Comparison of ENCODE assay signal across 23 mouse cellular contexts in genomic region chr4:138324451-138324850, GRCm38 (mm10). TPM values are rescaled to one million over a fixed set of nuclear protein-coding genes. Genes with fewer than 3 reads are reported as not detected.
DNase-seq lines count a peak whose midpoint lies in the region; ATAC-seq and TF ChIP-seq lines count a peak whose summit lies in the region.
"Had no signal": no experiment of that assay in that cellular context is flagged by ENCODE, and none has a peak within 500 bp of the region (broad histone marks: within the 10 kb centered on the region; RNA-seq: fewer than 3 reads in every experiment).

No protein-coding gene starts in this region.

- TF ChIP-seq POLR2A in lung, adult 2 months (IDR thresholded peaks at IDR 0.05; ENCODE audit: borderline replicate concordance, extremely low read depth, low read depth, low read length): no peak

- H3K27ac ChIP-seq in gastrocnemius, adult 2 months: peak overlapping the region; percentile 99
- H3K27ac ChIP-seq in heart, embryonic 14.5 days (replicated peaks in 1 of 2; ENCODE audit: control insufficient read depth in 1 of 2, insufficient read depth in 1 of 2, low read depth in 2 of 2, low read length in 2 of 2): peak overlapping the region; percentile 94 to 96
- peak overlapping the region; percentile 36; the same call in 1 of the 2 replicates for H3K27ac ChIP-seq in lung, embryonic 16.5 days (ENCODE audit: low read length)
- H3K27ac ChIP-seq in stomach, embryonic 15.5 days: peak overlapping the region; percentile 79; the same call in 1 of the 2 replicates
- H3K27ac ChIP-seq: embryonic facial prominence, embryonic 10.5 days; hindbrain, embryonic 12.5 days; limb, embryonic 10.5 days; neural tube, embryonic 12.5 days had no signal

- H3K36me3 ChIP-seq in heart, embryonic 14.5 days (ENCODE audit: control insufficient read depth, insufficient read depth, low read length): peaks cover 10% of the 10 kb centered on the region
- H3K36me3 ChIP-seq in lung, embryonic 16.5 days (ENCODE audit: control insufficient read depth, insufficient read depth, low read length): no peaks in the 10 kb centered on the region
- H3K36me3 ChIP-seq in stomach, embryonic 15.5 days: no peaks in the 10 kb centered on the region
- H3K36me3 ChIP-seq: hindbrain, embryonic 12.5 days had no signal

- no peaks in the 10 kb centered on the region for H3K9me3 ChIP-seq in heart, embryonic 14.5 days (ENCODE audit: control insufficient read depth, low read length)
- no peaks in the 10 kb centered on the region for H3K9me3 ChIP-seq in lung, embryonic 16.5 days (ENCODE audit: control insufficient read depth, low read length)
- H3K9me3 ChIP-seq in stomach, embryonic 15.5 days: no peaks in the 10 kb centered on the region
- H3K9me3 ChIP-seq: embryonic facial prominence, embryonic 10.5 days; hindbrain, embryonic 12.5 days; limb, embryonic 10.5 days; liver, embryonic 13.5 days; neural tube, embryonic 12.5 days had no signal

- TF ChIP-seq CTCF in gastrocnemius, adult 2 months (IDR thresholded peaks at IDR 0.05): no peak
- no peak for TF ChIP-seq CTCF in lung, adult 2 months (IDR thresholded peaks at IDR 0.05; ENCODE audit: insufficient read depth, low read length)

- no peak for DNase-seq in gastrocnemius, adult 2 months
- DNase-seq in gastrocnemius, postnatal 4 days (ENCODE audit: low spot score in 2 of 2): no peak
- no peak for DNase-seq in heart, postnatal 36 days
- no peak for DNase-seq in lung, adult 2 months
- DNase-seq: adrenal gland, postnatal 10 days; cerebellum, adult 9-10 months; gastrocnemius, postnatal 14 days; kidney, postnatal 25 days; liver, embryonic 13.5 days; right cerebral cortex, postnatal 4 days; thymus, postnatal 25 days had no signal

- no peaks in the 10 kb centered on the region for H3K27me3 ChIP-seq in heart, embryonic 14.5 days (ENCODE audit: control insufficient read depth, insufficient read depth, low read length)
- H3K27me3 ChIP-seq in lung, embryonic 16.5 days (ENCODE audit: control insufficient read depth, insufficient read depth, low read depth, low read length): no peaks in the 10 kb centered on the region
- no peaks in the 10 kb centered on the region for H3K27me3 ChIP-seq in stomach, embryonic 15.5 days (replicated peaks)
- H3K27me3 ChIP-seq: liver, embryonic 13.5 days; neural tube, embryonic 12.5 days; Patski had no signal

- peaks cover 16 to 46% of the 10 kb centered on the region in 2 experiments for H3K4me1 ChIP-seq in heart, embryonic 14.5 days (ENCODE audit: control insufficient read depth in 2 of 2, insufficient read depth in 2 of 2, low read length in 2 of 2)
- peaks cover 8% of the 10 kb centered on the region for H3K4me1 ChIP-seq in lung, embryonic 16.5 days (replicated peaks; ENCODE audit: control insufficient read depth, insufficient read depth, low read length)
- H3K4me1 ChIP-seq in lung, adult 2 months (ENCODE audit: control insufficient read depth, insufficient read depth, low read length): peaks cover 10% of the 10 kb centered on the region
- H3K4me1 ChIP-seq in stomach, embryonic 15.5 days: peaks cover 20% of the 10 kb centered on the region

- no peak for ATAC-seq in heart, embryonic 14.5 days (ENCODE audit: insufficient number of reproducible peaks, insufficient read depth, low FRiP score, low read depth)
- no peak for ATAC-seq in lung, embryonic 16.5 days (ENCODE audit: low read depth)
- no peak for ATAC-seq in stomach, embryonic 15.5 days (ENCODE audit: insufficient read depth, low FRiP score, low read depth)
- ATAC-seq: CD4-positive, CD25-positive, alpha-beta regulatory T cell, adult 4 months; inflammation-experienced regulatory T-cells, adult 6 months; Patski had no signal

- peak overlapping the region; percentile 59; the same call in 1 of the 2 replicates for H3K9ac ChIP-seq in heart, embryonic 14.5 days (ENCODE audit: low read length)
- no peak overlapping the region for H3K9ac ChIP-seq in lung, embryonic 16.5 days (ENCODE audit: low read length)
- no peak overlapping the region for H3K9ac ChIP-seq in stomach, embryonic 15.5 days
- H3K9ac ChIP-seq: hindbrain, embryonic 12.5 days; liver, embryonic 13.5 days; neural tube, embryonic 12.5 days had no signal

- intact Hi-C loops in gastrocnemius, adult 2 months (cut with DNase I): no loop called here
- intact Hi-C loops in heart, postnatal 36 days (cut with DNase I): no loop called here

- peak overlapping the region; percentile 44 for H3K4me2 ChIP-seq in heart, embryonic 14.5 days (ENCODE audit: low read length)
- no peak overlapping the region for H3K4me2 ChIP-seq in lung, embryonic 16.5 days (ENCODE audit: low read depth, low read length)
- H3K4me2 ChIP-seq in stomach, embryonic 15.5 days: no peak overlapping the region

- 84% methylated on average over 3 of the region's 3 CpGs for WGBS in heart, embryonic 14.5 days
- 78% methylated on average over 3 of the region's 3 CpGs for WGBS in lung, embryonic 16.5 days
- WGBS in lung, adult 2 months: 81% methylated on average over 3 of the region's 3 CpGs
- WGBS in stomach, embryonic 15.5 days: 89% methylated on average over 3 of the region's 3 CpGs

- H3K4me3 ChIP-seq in gastrocnemius, adult 2 months: peak overlapping the region; percentile 97; the same call in 1 of the 2 replicates
- no peak overlapping the region for H3K4me3 ChIP-seq in heart, embryonic 14.5 days (ENCODE audit: control insufficient read depth in 1 of 2, insufficient read depth in 1 of 2, low read depth in 1 of 2, low read length in 2 of 2)
- no peak overlapping the region for H3K4me3 ChIP-seq in lung, embryonic 16.5 days (ENCODE audit: low read length)
- no peak overlapping the region for H3K4me3 ChIP-seq in lung, adult 2 months (replicated peaks; ENCODE audit: extremely low read depth, low read depth, low read length)
- H3K4me3 ChIP-seq in stomach, embryonic 15.5 days (replicated peaks): no peak overlapping the region
- H3K4me3 ChIP-seq: hindbrain, embryonic 12.5 days; neural tube, embryonic 12.5 days had no signal

RNA-seq across cellular contexts. Expression of gene Pink1, which starts 1.7 kb away (rescaled TPM):
- 100 to 1,000 TPM; 652 to 780 TPM for total RNA-seq in gastrocnemius, adult 2 months (2021)
- total RNA-seq in gastrocnemius, postnatal 4 days (2021): 100 to 1,000 TPM; 170 to 188 TPM
- polyA plus RNA-seq in heart, embryonic 14.5 days (2014; fragmentation: Nextera tagmentation; extraction: Ambion mirVana): 43.2 and 50.9 TPM in 2 replicates
- total RNA-seq in heart, postnatal 36 days (2021): 100 to 1,000 TPM; 629 to 755 TPM
- polyA plus RNA-seq in lung, embryonic 16.5 days (2015; fragmentation: Nextera tagmentation; extraction: Ambion mirVana): 44.1 and 49.4 TPM in 2 replicates
- 178 and 182 TPM in 2 replicates for polyA plus RNA-seq in lung, adult 2 months (2012; rRNA removed)
- 41.4 and 43.8 TPM in 2 replicates for polyA plus RNA-seq in stomach, embryonic 15.5 days (2015; fragmentation: Nextera tagmentation; extraction: Ambion mirVana)

RNA-seq across cellular contexts. Expression of gene Ddost, which starts 19.9 kb away (rescaled TPM):
- total RNA-seq in gastrocnemius, adult 2 months (2021): 10 to 100 TPM; 29.1 to 34.3 TPM
- 100 to 1,000 TPM; 106 to 115 TPM for total RNA-seq in gastrocnemius, postnatal 4 days (2021)
- 267 and 277 TPM in 2 replicates for polyA plus RNA-seq in heart, embryonic 14.5 days (2014; fragmentation: Nextera tagmentation; extraction: Ambion mirVana)
- total RNA-seq in heart, postnatal 36 days (2021): 10 to 100 TPM; 63.7 to 64.2 TPM
- 402 TPM in 2 replicates for polyA plus RNA-seq in lung, embryonic 16.5 days (2015; fragmentation: Nextera tagmentation; extraction: Ambion mirVana)
- 194 and 198 TPM in 2 replicates for polyA plus RNA-seq in lung, adult 2 months (2012; rRNA removed)
- 396 and 428 TPM in 2 replicates for polyA plus RNA-seq in stomach, embryonic 15.5 days (2015; fragmentation: Nextera tagmentation; extraction: Ambion mirVana)

RNA-seq across cellular contexts. Expression of gene Cda, which starts 43.3 kb away (rescaled TPM):
- total RNA-seq in gastrocnemius, adult 2 months (2021): 1 to 10 TPM in 1 of 2 experiments, under 1 TPM in 1; 0.56 to 1.2 TPM
- 1 to 10 TPM; 2.1 to 2.4 TPM for total RNA-seq in gastrocnemius, postnatal 4 days (2021)
- 11.5 and 14.1 TPM in 2 replicates for polyA plus RNA-seq in heart, embryonic 14.5 days (2014; fragmentation: Nextera tagmentation; extraction: Ambion mirVana)
- 1 to 10 TPM in 1 of 2 experiments, under 1 TPM in 1; 0.65 to 2.1 TPM for total RNA-seq in heart, postnatal 36 days (2021)
- polyA plus RNA-seq in lung, embryonic 16.5 days (2015; fragmentation: Nextera tagmentation; extraction: Ambion mirVana): 19.8 and 22.8 TPM in 2 replicates
- polyA plus RNA-seq in lung, adult 2 months (2012; rRNA removed): 2.6 and 2.9 TPM in 2 replicates
- polyA plus RNA-seq in stomach, embryonic 15.5 days (2015; fragmentation: Nextera tagmentation; extraction: Ambion mirVana): 14.5 and 19.3 TPM in 2 replicates
- total RNA-seq: common myeloid progenitor, adult 5-6 weeks; monocyte, adult 5-6 weeks had no signal
- polyA plus RNA-seq: CD4-positive, CD25-positive, alpha-beta regulatory T cell, adult 4 months; inflammation-experienced regulatory T-cells, adult 6 months had no signal

Comparison
In these comparisons a context has a peak if more than half of its experiments do, and no peak if none do; other contexts are left out.
1. H3K27ac ChIP-seq: peak in every context shown above with its lines; median percentile 99 in gastrocnemius, adult 2 months; 95 in heart, embryonic 14.5 days; 79 in stomach, embryonic 15.5 days; 36 in lung, embryonic 16.5 days.